Mouse (Mus musculus) lung, postnatal 4 days (tissue): Measurements from ENCODE around the gene Tsr2.

ENCODE experiments used
- DNase-seq, 2 experiments: peaks; one replicate each; pipeline ENCODE4 v3.0.0; 2021

Tsr2 gene

GRCm38 (mm10) chrX:151046321-151046720, 50.0 kb downstream of the Tsr2 start:
- no peak for DNase-seq

- no peak for DNase-seq
Measured at GRCm38 (mm10) chrX:151045850-151046249, 50.5 kb downstream of the Tsr2 start, which contains the start of gene Fgd1. TSS of gene Fgd1 (plus strand) at chrX:151046150.

- no peak for DNase-seq
Measured at GRCm38 (mm10) chrX:151041223-151041622, 55.1 kb downstream of the Tsr2 start.
